Mouse (Mus musculus) liver, adult 2 months (tissue): ENCODE measurements around the gene Prdm16.

Experiments used
- CTCF ChIP-seq: fragments of 200-500 bp; IDR thresholded peaks from 2 replicates; pipeline ENCODE4 v1.5.1; 2011; ENCODE audit warnings: low read depth, low read length, control low read depth
- POLR2A ChIP-seq: fragments of 200-500 bp; IDR thresholded peaks from 2 replicates; pipeline ENCODE4 v1.6.1; 2011; ENCODE audit warnings: low read length, control low read depth; ENCODE audit not compliant: insufficient read depth; ENCODE audit errors: extremely low read depth

- TF ChIP-seq POLR2A (no peak), CTCF (no peak)
Observed at GRCm38 (mm10) chr4:154556418-154556817, 80.3 kb downstream of the Prdm16 start.
